Mouse (Mus musculus): ENCODE measurements around the gene Tigar. TPM values are rescaled to one million over a fixed set of nuclear protein-coding genes. Genes with fewer than 3 reads are reported as not detected.

The Tigar gene
- polyA plus RNA-seq, 1 experiment from 2014 or later = 7.4 TPM

DNA sequence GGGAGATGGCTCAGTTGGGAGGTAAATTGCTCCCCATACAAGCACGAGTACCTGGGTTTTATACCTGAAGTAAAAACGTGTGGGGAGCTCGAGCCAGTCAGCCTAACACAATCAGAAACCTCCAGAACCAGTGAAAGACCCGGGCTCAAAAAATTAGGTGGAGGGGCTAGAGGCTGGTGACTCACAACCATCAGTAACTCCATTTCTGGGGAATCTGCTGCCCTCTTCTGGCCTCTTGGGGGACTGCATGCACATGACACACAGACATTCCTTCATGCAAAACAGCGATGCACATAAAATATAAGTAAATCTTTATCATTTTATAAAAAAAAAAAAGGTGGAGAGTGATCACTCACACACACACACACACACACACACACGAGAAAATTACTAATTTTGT lies 4.2 kb downstream of the Tigar start:
- H3K4me2 ChIP-seq (ENCODE audit: low read length) = no peak overlapping the region
- 69% methylated on average over 6 of the region's 6 CpGs for WGBS
- no peaks in the 10 kb centered on the region for H3K27me3 ChIP-seq (replicated peaks; ENCODE audit: control insufficient read depth, insufficient read depth, low read length)
- no peak overlapping the region for H3K27ac ChIP-seq (ENCODE audit: low read depth, low read length)
- peaks cover 6% of the 10 kb centered on the region; the same call in 1 of the 2 replicates for H3K4me1 ChIP-seq (ENCODE audit: control insufficient read depth, insufficient read depth, low read length)
- no peaks in the 10 kb centered on the region for H3K9me3 ChIP-seq (replicated peaks; ENCODE audit: control insufficient read depth, low read length)
- peaks cover 8% of the 10 kb centered on the region for H3K36me3 ChIP-seq (ENCODE audit: control insufficient read depth, insufficient read depth, low read length)
- no peak for ATAC-seq
- no peak overlapping the region for H3K4me3 ChIP-seq (ENCODE audit: low read depth, low read length)
- no peak overlapping the region for H3K9ac ChIP-seq (ENCODE audit: low read length)
- no peak for DNase-seq (ENCODE audit: low spot score)

DNA sequence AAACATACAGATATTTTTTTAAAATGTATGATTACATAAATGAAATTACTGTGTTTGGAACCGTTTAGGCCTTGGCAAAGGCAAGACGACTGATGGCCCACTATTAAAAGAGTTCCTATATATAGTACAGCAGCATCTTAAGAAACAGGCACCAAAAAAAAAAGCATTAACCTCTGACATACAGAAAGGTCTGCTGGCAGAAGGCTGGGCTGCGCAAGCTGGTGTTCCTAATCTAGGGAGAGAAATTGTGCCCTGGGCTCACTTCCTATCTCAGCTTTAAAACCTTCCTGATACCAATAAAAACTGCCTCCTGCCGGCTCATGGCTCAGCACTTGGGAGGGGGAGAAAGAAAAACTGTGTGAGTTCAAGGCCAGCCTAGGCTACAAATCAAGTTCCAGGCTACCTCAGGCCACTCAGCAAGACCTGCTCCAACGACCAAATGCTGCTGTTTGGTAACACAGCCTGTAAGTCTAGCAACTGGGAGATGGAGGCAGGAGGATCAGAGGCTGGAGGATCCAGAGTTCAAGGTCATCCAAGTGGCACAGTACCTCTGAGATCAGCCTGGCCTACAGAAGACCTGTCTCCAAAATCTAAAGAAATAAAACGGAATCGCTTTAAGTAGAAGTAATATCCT lies 4.8 kb downstream of the Tigar start:
- 88% methylated on average over 7 of the region's 7 CpGs for WGBS
- Histone ChIP-seq H3K4me1 (ENCODE audit: control insufficient read depth, insufficient read depth, low read length) (peaks cover 6% of the 10 kb centered on the region; the same call in 1 of the 2 replicates), H3K4me2 (ENCODE audit: low read length) (no peak overlapping the region), H3K27me3 (replicated peaks; ENCODE audit: control insufficient read depth, insufficient read depth, low read length) (no peaks in the 10 kb centered on the region), H3K9me3 (replicated peaks; ENCODE audit: control insufficient read depth, low read length) (no peaks in the 10 kb centered on the region), H3K36me3 (ENCODE audit: control insufficient read depth, insufficient read depth, low read length) (peaks cover 8% of the 10 kb centered on the region), H3K27ac (ENCODE audit: low read depth, low read length) (no peak overlapping the region), H3K4me3 (ENCODE audit: low read depth, low read length) (no peak overlapping the region), H3K9ac (ENCODE audit: low read length) (no peak overlapping the region)
- ATAC-seq = no peak
- DNase-seq (ENCODE audit: low spot score) = no peak

DNA sequence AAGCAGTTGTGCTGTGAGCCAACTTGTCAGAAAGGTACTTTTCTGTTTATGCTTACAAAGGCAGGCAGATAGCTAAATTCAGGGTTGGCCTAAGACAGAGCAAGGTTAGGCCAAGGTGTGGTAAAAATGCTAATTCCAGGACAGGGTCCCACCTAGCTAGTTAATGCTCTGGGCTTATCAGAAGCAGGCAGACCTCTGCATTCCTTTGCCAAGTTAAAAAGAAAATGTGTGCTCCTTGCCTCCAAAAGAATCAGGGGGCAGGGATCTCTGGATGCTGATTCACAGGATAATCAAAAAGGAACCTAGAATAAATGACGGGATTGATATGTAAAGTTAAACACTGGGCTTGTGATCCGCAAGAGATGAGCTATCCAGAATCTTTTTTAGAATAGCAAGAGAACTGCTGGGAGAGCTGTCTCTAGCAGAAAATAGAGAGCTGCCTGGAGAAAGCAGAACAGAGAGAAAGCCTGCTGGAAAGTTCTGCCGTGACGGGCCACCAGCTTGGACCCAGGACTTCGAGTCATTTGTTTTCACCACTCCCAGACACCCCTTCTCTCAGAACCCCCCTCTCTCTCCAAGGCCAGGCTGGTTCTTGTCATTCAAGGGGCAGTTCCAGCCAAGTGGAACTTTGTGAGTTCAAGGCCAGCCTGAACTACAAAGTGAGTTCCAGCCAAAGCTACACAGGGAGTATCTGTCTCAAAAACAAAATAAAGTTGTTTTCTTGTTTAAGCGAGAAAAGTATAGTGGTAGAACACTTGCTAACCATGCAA lies 5.7 kb downstream of the Tigar start:
- peaks cover 8% of the 10 kb centered on the region for H3K36me3 ChIP-seq (ENCODE audit: control insufficient read depth, insufficient read depth, low read length)
- 96% methylated on average over 6 of the region's 6 CpGs for WGBS
- H3K9ac ChIP-seq (ENCODE audit: low read length) = no peak overlapping the region
- no peak overlapping the region for H3K27ac ChIP-seq (ENCODE audit: low read depth, low read length)
- no peak overlapping the region for H3K4me3 ChIP-seq (ENCODE audit: low read depth, low read length)
- H3K9me3 ChIP-seq (replicated peaks; ENCODE audit: control insufficient read depth, low read length) = no peaks in the 10 kb centered on the region
- no peaks in the 10 kb centered on the region for H3K27me3 ChIP-seq (replicated peaks; ENCODE audit: control insufficient read depth, insufficient read depth, low read length)
- no peak overlapping the region for H3K4me2 ChIP-seq (ENCODE audit: low read length)
- H3K4me1 ChIP-seq (ENCODE audit: control insufficient read depth, insufficient read depth, low read length) = peaks cover 6% of the 10 kb centered on the region; the same call in 1 of the 2 replicates
- ATAC-seq (no peak), DNase-seq (ENCODE audit: low spot score) (no peak)

DNA sequence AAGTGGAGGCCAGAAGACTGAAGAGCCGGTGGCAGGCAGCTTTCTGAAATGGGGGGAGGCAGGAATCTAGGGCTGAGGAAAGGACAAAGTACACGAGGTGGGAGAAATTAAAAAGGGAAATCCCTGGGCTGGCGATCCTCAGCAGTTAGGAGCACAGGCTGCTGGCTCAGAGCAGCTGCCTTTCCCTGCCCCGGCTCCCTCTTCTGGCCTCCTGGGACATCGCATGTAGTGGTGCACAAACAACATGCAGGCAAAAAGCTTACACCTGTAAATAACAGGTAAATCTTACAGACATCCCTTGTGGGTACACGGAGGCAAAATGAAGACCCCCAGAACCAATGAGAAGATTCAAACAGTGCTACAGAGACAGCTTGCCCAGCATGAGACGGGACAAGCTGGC lies 14.8 kb downstream of the Tigar start:
- Histone ChIP-seq H3K27me3 (replicated peaks; ENCODE audit: control insufficient read depth, insufficient read depth, low read length) (no peaks in the 10 kb centered on the region), H3K27ac (ENCODE audit: low read depth, low read length) (no peak overlapping the region), H3K4me2 (ENCODE audit: low read length) (no peak overlapping the region), H3K4me1 (ENCODE audit: control insufficient read depth, insufficient read depth, low read length) (no peaks in the 10 kb centered on the region), H3K9me3 (replicated peaks; ENCODE audit: control insufficient read depth, low read length) (no peaks in the 10 kb centered on the region), H3K36me3 (ENCODE audit: control insufficient read depth, insufficient read depth, low read length) (peaks cover 31% of the 10 kb centered on the region), H3K4me3 (ENCODE audit: low read depth, low read length) (no peak overlapping the region), H3K9ac (ENCODE audit: low read length) (no peak overlapping the region)
- no peak for ATAC-seq
- WGBS = 69% methylated on average over 7 of the region's 7 CpGs
- DNase-seq (ENCODE audit: low spot score) = no peak

DNA sequence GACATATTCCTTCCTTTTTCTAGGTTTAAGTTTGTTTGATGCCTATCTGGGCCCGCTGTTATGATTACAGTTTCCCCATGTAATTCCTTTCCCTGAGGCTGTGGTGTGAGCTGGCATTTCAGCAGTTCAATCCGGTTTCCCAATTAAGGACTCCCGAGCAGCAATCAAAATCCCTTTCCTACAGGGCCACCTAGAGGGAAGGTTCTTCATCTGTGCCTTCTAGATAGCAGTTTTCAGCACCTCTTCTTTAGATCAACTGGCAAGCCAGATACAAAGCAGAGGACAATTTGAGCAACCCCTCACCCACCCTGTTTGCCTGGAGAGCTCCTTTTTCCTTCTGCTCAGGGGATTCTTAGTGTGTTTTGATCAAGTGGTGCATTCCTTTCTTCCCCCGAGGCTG lies 22.6 kb downstream of the Tigar start:
- peaks cover 46% of the 10 kb centered on the region for H3K36me3 ChIP-seq (ENCODE audit: control insufficient read depth, insufficient read depth, low read length)
- no peak for DNase-seq (ENCODE audit: low spot score)
- ATAC-seq = no peak
- 63% methylated on average over 4 of the region's 4 CpGs for WGBS
- H3K9me3 ChIP-seq (replicated peaks; ENCODE audit: control insufficient read depth, low read length) = no peaks in the 10 kb centered on the region
- no peak overlapping the region for H3K4me3 ChIP-seq (ENCODE audit: low read depth, low read length)
- H3K9ac ChIP-seq (ENCODE audit: low read length) = no peak overlapping the region
- H3K4me1 ChIP-seq (ENCODE audit: control insufficient read depth, insufficient read depth, low read length) = no peaks in the 10 kb centered on the region
- H3K4me2 ChIP-seq (ENCODE audit: low read length) = no peak overlapping the region
- no peak overlapping the region for H3K27ac ChIP-seq (ENCODE audit: low read depth, low read length)
- no peaks in the 10 kb centered on the region for H3K27me3 ChIP-seq (replicated peaks; ENCODE audit: control insufficient read depth, insufficient read depth, low read length)

DNA sequence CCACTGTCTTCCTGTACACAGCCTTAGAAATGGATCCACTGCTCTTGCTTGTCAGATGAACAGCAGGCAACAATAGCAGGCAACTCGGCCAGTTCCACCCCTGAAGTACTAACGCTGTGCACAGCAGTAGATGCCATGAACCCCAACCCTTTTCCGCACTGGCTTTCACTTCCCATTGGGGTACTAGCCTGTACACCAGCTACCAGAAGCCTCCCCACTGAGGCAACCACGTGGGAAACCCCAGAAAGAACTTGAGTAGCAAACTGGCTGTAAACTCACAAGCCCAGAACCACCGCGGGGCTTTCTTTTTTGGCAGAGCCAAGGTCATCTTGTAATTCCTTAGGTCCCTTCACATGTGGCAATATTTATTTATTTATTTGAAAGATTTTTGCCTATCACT lies 27.5 kb downstream of the Tigar start:
- WGBS = 74% methylated on average over 6 of the region's 6 CpGs
- no peak for DNase-seq (ENCODE audit: low spot score)
- ATAC-seq = no peak

DNA sequence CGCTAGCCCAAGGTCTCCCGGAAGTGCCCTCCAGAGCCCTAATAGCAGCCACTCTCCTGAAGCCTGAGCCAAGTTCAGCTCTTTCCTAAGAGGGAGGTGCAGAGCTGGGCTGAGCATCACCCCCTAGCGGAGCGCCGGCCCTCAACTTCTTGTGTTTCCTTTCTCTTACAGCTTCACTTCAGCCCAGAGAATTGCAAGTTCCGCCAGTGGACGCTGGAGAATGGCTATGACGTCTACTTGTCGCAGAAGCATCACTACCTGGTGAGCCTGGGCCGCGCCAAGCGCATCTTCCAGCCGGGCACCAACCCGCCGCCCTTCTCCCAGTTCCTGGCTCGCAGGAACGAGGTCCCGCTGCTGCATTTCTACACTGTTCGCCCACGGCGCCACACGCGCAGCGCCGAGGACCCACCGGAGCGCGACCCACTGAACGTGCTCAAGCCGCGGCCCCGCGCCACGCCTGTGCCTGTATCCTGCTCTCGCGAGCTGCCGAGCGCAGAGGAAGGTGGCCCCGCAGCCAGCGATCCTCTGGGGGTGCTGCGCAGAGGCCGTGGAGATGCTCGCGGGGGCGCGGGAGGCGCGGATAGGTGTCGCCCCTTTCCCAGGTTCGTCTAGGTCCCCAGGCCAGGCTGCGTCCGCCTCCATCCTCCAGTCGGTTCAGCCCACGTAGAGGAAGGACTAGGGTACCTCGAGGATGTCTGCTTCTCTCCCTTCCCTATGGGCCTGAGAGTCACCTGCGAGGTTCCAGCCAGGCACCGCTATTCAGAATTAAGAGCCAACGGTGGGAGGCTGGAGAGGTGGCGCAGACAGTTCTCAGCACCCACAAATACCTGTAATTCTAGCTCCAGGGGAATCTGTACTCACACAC lies 29.3 kb downstream of the Tigar start:
- WGBS = under 1% methylated on average over 59 of the region's 59 CpGs
- Histone ChIP-seq H3K4me2 (ENCODE audit: low read length) (peak overlapping the region; percentile 97), H3K27ac (ENCODE audit: low read depth, low read length) (peak overlapping the region; percentile 76), H3K4me3 (ENCODE audit: low read depth, low read length) (peak overlapping the region; percentile 63), H3K36me3 (ENCODE audit: control insufficient read depth, insufficient read depth, low read length) (no peaks in the 10 kb centered on the region), H3K4me1 (ENCODE audit: control insufficient read depth, insufficient read depth, low read length) (no peaks in the 10 kb centered on the region), H3K9ac (ENCODE audit: low read length) (peak overlapping the region; percentile 82), H3K9me3 (replicated peaks; ENCODE audit: control insufficient read depth, low read length) (no peaks in the 10 kb centered on the region), H3K27me3 (replicated peaks; ENCODE audit: control insufficient read depth, insufficient read depth, low read length) (no peaks in the 10 kb centered on the region)
- ATAC-seq = peak; percentile 90
- DNase-seq (ENCODE audit: low spot score) = peak; percentile 86

More for the DNA sequence above, 27.5 kb downstream of the Tigar start:
- Histone ChIP-seq H3K36me3 (ENCODE audit: control insufficient read depth, insufficient read depth, low read length) (peaks cover 4% of the 10 kb centered on the region; the same call in 1 of the 2 replicates), H3K9me3 (replicated peaks; ENCODE audit: control insufficient read depth, low read length) (no peaks in the 10 kb centered on the region), H3K4me1 (ENCODE audit: control insufficient read depth, insufficient read depth, low read length) (no peaks in the 10 kb centered on the region), H3K27me3 (replicated peaks; ENCODE audit: control insufficient read depth, insufficient read depth, low read length) (no peaks in the 10 kb centered on the region), H3K9ac (ENCODE audit: low read length) (no peak overlapping the region), H3K4me3 (ENCODE audit: low read depth, low read length) (no peak overlapping the region), H3K27ac (ENCODE audit: low read depth, low read length) (no peak overlapping the region), H3K4me2 (ENCODE audit: low read length) (no peak overlapping the region)

DNA sequence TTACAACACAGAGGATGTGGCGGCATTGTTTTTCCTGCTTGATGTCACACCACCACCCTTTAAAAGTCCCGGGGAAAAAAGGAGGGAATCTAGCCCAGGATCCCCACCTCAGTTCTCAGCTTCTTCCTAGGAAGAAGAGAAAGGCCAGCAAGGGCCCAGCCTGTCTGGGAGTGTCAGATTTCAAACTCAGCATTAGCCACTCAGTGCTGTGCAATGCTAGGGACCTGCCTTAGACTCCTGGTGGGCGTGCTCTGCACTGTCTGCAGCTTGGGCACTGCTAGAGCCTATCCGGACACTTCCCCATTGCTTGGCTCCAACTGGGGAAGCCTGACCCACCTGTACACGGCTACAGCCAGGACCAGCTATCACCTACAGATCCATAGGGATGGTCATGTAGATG lies 36.5 kb downstream of the Tigar start, which contains the start of gene Fgf23:
Gene Fgf23 (plus strand): TSS at position 86 of the 400 bp plus-strand sequence.
- Histone ChIP-seq H3K9ac (ENCODE audit: low read length) (no peak within 1 kb of the TSS), H3K4me1 (ENCODE audit: control insufficient read depth, insufficient read depth, low read length) (no peaks in the 10 kb centered on the region), H3K27ac (ENCODE audit: low read depth, low read length) (no peak within 1 kb of the TSS), H3K36me3 (ENCODE audit: control insufficient read depth, insufficient read depth, low read length) (no peaks in the 10 kb centered on the region), H3K4me3 (ENCODE audit: low read depth, low read length) (no peak within 1 kb of the TSS), H3K4me2 (ENCODE audit: low read length) (no peak within 1 kb of the TSS), H3K9me3 (replicated peaks; ENCODE audit: control insufficient read depth, low read length) (no peaks in the 10 kb centered on the region), H3K27me3 (replicated peaks; ENCODE audit: control insufficient read depth, insufficient read depth, low read length) (no peaks in the 10 kb centered on the region)
- ATAC-seq (no peak), DNase-seq (ENCODE audit: low spot score) (no peak)
- 8% methylated on average over 5 of the region's 5 CpGs for WGBS
